ENCODE assay signal across 8 mouse cellular contexts in genomic region chr5:118477131-118478119, GRCm38 (mm10).
DNase-seq lines count a peak whose midpoint lies in the region; ATAC-seq and TF ChIP-seq lines count a peak whose summit lies in the region.

No protein-coding gene starts in this region.

- TF ChIP-seq CTCF in lung, embryonic 14.5 days (IDR thresholded peaks at IDR 0.05; ENCODE audit: low read depth), result no peak
- no peak for TF ChIP-seq CTCF in lung, adult 2 months (IDR thresholded peaks at IDR 0.05; ENCODE audit: insufficient read depth, low read length)

- TF ChIP-seq POLR2A in lung, adult 2 months (IDR thresholded peaks at IDR 0.05; ENCODE audit: borderline replicate concordance, extremely low read depth, low read depth, low read length), result no peak

- peak; percentile 25 for DNase-seq in lung, embryonic 14.5 days
- DNase-seq in lung, adult 2 months, result no peak
- DNase-seq in urinary bladder, adult 2 months (ENCODE audit: low spot score), result no peak
- no peak for DNase-seq in frontal cortex, postnatal 36 days (ENCODE audit: low spot score in 2 of 2)
- DNase-seq in embryo, embryonic 9.5 days (ENCODE audit: extremely low spot score), result no peak

- peak overlapping the region; percentile 26; the same call in 1 of the 2 replicates for H3K9ac ChIP-seq in lung, embryonic 14.5 days
- H3K9ac ChIP-seq in forebrain, embryonic 16.5 days (replicated peaks; ENCODE audit: low read depth, low read length), result peak overlapping the region; percentile 26; the same call in 1 of the 2 replicates
- H3K9ac ChIP-seq in limb, embryonic 15.5 days, result no peak overlapping the region
- peak overlapping the region; percentile 67 for H3K9ac ChIP-seq in stomach, embryonic 16.5 days (ENCODE audit: low read length)

- no peaks in the 10 kb centered on the region for H3K36me3 ChIP-seq in lung, embryonic 14.5 days (ENCODE audit: insufficient read depth)
- no peaks in the 10 kb centered on the region for H3K36me3 ChIP-seq in forebrain, embryonic 16.5 days (ENCODE audit: control insufficient read depth, insufficient read depth)
- H3K36me3 ChIP-seq in limb, embryonic 15.5 days, result no peaks in the 10 kb centered on the region
- H3K36me3 ChIP-seq in stomach, embryonic 16.5 days (ENCODE audit: control insufficient read depth, insufficient read depth, low read length), result no peaks in the 10 kb centered on the region

- 49% methylated on average over 19 of the region's 19 CpGs for WGBS in lung, embryonic 14.5 days
- 51% methylated on average over 19 of the region's 19 CpGs for WGBS in lung, adult 2 months
- WGBS in forebrain, embryonic 16.5 days, result 58% methylated on average over 19 of the region's 19 CpGs
- WGBS in limb, embryonic 15.5 days, result 59% methylated on average over 19 of the region's 19 CpGs
- WGBS in stomach, embryonic 16.5 days, result 55% methylated on average over 19 of the region's 19 CpGs

- H3K4me2 ChIP-seq in lung, embryonic 14.5 days, result peak overlapping the region; percentile 68
- peak overlapping the region; percentile 67 for H3K4me2 ChIP-seq in forebrain, embryonic 16.5 days (ENCODE audit: low read length)
- H3K4me2 ChIP-seq in limb, embryonic 15.5 days, result peak overlapping the region; percentile 50
- H3K4me2 ChIP-seq in stomach, embryonic 16.5 days (ENCODE audit: low read depth, low read length), result peak overlapping the region; percentile 62

- H3K4me1 ChIP-seq in lung, embryonic 14.5 days (ENCODE audit: insufficient read depth), result peaks cover 4% of the 10 kb centered on the region
- peaks cover 3% of the 10 kb centered on the region for H3K4me1 ChIP-seq in lung, adult 2 months (ENCODE audit: control insufficient read depth, insufficient read depth, low read length)
- H3K4me1 ChIP-seq in forebrain, embryonic 16.5 days (replicated peaks; ENCODE audit: control insufficient read depth, insufficient read depth, low read length), result peaks cover 8% of the 10 kb centered on the region
- peaks cover 34% of the 10 kb centered on the region for H3K4me1 ChIP-seq in limb, embryonic 15.5 days
- peaks cover 14% of the 10 kb centered on the region for H3K4me1 ChIP-seq in stomach, embryonic 16.5 days (ENCODE audit: control insufficient read depth, insufficient read depth, low read length)

- peak overlapping the region; percentile 28 for H3K4me3 ChIP-seq in lung, embryonic 14.5 days (ENCODE audit: low read depth, low read length)
- H3K4me3 ChIP-seq in lung, adult 2 months (replicated peaks; ENCODE audit: extremely low read depth, low read depth, low read length), result no peak overlapping the region
- H3K4me3 ChIP-seq in forebrain, embryonic 16.5 days (replicated peaks; ENCODE audit: low read length), result peak overlapping the region; percentile 33
- peak overlapping the region; percentile 26 for H3K4me3 ChIP-seq in limb, embryonic 15.5 days
- H3K4me3 ChIP-seq in stomach, embryonic 16.5 days (replicated peaks; ENCODE audit: low read length), result peak overlapping the region; percentile 30

- ATAC-seq in lung, embryonic 14.5 days (ENCODE audit: insufficient read depth), result no peak
- no peak for ATAC-seq in forebrain, embryonic 16.5 days
- no peak for ATAC-seq in limb, embryonic 15.5 days (ENCODE audit: insufficient number of reproducible peaks, low FRiP score, low TSS enrichment, low read depth)
- ATAC-seq in stomach, embryonic 16.5 days (ENCODE audit: insufficient read depth, low FRiP score), result no peak

- H3K9me3 ChIP-seq in lung, embryonic 14.5 days (ENCODE audit: low read depth, low read length), result no peaks in the 10 kb centered on the region
- no peaks in the 10 kb centered on the region for H3K9me3 ChIP-seq in forebrain, embryonic 16.5 days (ENCODE audit: control insufficient read depth, low read length)
- no peaks in the 10 kb centered on the region for H3K9me3 ChIP-seq in limb, embryonic 15.5 days
- H3K9me3 ChIP-seq in stomach, embryonic 16.5 days (replicated peaks; ENCODE audit: control insufficient read depth, low read length), result no peaks in the 10 kb centered on the region

- peak overlapping the region; percentile 60; the same call in 1 of the 2 replicates for H3K27ac ChIP-seq in lung, embryonic 14.5 days (ENCODE audit: low read depth)
- H3K27ac ChIP-seq in forebrain, embryonic 16.5 days (ENCODE audit: low read length), result no peak overlapping the region
- peak overlapping the region; percentile 50; the same call in 1 of the 2 replicates for H3K27ac ChIP-seq in limb, embryonic 15.5 days
- H3K27ac ChIP-seq in stomach, embryonic 16.5 days (ENCODE audit: low read length), result no peak overlapping the region

- H3K27me3 ChIP-seq in lung, embryonic 14.5 days (ENCODE audit: insufficient read depth, low read length), result no peaks in the 10 kb centered on the region
- H3K27me3 ChIP-seq in forebrain, embryonic 16.5 days (replicated peaks; ENCODE audit: control insufficient read depth, insufficient read depth, low read length), result no peaks in the 10 kb centered on the region
- H3K27me3 ChIP-seq in limb, embryonic 15.5 days, result no peaks in the 10 kb centered on the region
- no peaks in the 10 kb centered on the region for H3K27me3 ChIP-seq in stomach, embryonic 16.5 days (ENCODE audit: control insufficient read depth, insufficient read depth, low read length)

Comparison
In these comparisons a context has a peak if more than half of its experiments do, and no peak if none do; other contexts are left out.
1. H3K27ac ChIP-seq: peak in lung, embryonic 14.5 days (single experiment) and limb, embryonic 15.5 days (single experiment); none in forebrain, embryonic 16.5 days (single experiment) and stomach, embryonic 16.5 days (single experiment).
2. Peak in every context shown above with its lines, with median percentiles within 50 percentile points of each other: H3K4me2 ChIP-seq.